Mouse (Mus musculus) midbrain, embryonic 12.5 days (tissue): ENCODE data around the gene Tada2a. TPM values are rescaled to one million over a fixed set of nuclear protein-coding genes. Genes with fewer than 3 reads are reported as not detected.

ENCODE experiments used
- polyA plus RNA-seq: library from polyadenylated mRNA; unstranded; fragments of >200 nt; fragmentation: Nextera tagmentation; extraction: Ambion mirVana; gene quantifications from 2 replicates; pipeline ENCODE4 v1.2.1, GENCODE M21; 2016

Gene Tada2a
- polyA plus RNA-seq, 1 experiment from 2014 or later, result 33.6 TPM

Other genes starting within 250 kb of the Tada2a start
- gene Ddx52, start 187.5 kb downstream of the Tada2a start, polyA plus RNA-seq, result 39.9 and 42.1 TPM in 2 replicates
- 29.7 and 32.8 TPM in 2 replicates for gene Synrg, start 165.2 kb downstream of the Tada2a start, polyA plus RNA-seq
- 7.6 and 7.8 TPM in 2 replicates for gene Dusp14, start 60.3 kb downstream of the Tada2a start, polyA plus RNA-seq
- 37.9 and 38.7 TPM in 2 replicates for gene Acaca, start 72 bp upstream of the Tada2a start, polyA plus RNA-seq
- gene Gm11437, start 37.9 kb upstream of the Tada2a start, polyA plus RNA-seq, result not detected in 2 replicates